Mouse (Mus musculus): Measurements from ENCODE around the gene Ehd4. TPM values are rescaled to one million over a fixed set of nuclear protein-coding genes. Genes with fewer than 3 reads are reported as not detected.
A peak's percentile ranks its signal among the peaks of the same experiment; 100 is the strongest.

The Ehd4 gene
- polyA plus RNA-seq, 1 experiment from 2014 or later: 60.8 TPM

- ATAC-seq (ENCODE audit: low read depth) (no peak), DNase-seq (ENCODE audit: low spot score) (no peak)
- WGBS: 88% methylated on average over 17 of the region's 17 CpGs
- Histone ChIP-seq H3K27ac (replicated peaks; ENCODE audit: low read depth, low read length) (no peak overlapping the region), H3K9ac (ENCODE audit: low read depth, low read length) (no peak overlapping the region), H3K9me3 (ENCODE audit: control insufficient read depth, low read length) (no peaks in the 10 kb centered on the region), H3K4me3 (ENCODE audit: low read depth, low read length) (no peak overlapping the region), H3K4me1 (ENCODE audit: control insufficient read depth, insufficient read depth, low read length) (no peaks in the 10 kb centered on the region), H3K4me2 (ENCODE audit: low read depth, low read length) (no peak overlapping the region), H3K36me3 (ENCODE audit: control insufficient read depth, insufficient read depth, low read length) (no peaks in the 10 kb centered on the region), H3K27me3 (replicated peaks; ENCODE audit: control insufficient read depth, insufficient read depth, low read length) (no peaks in the 10 kb centered on the region)
Measured at GRCm38 (mm10) chr2:120090979-120091378, 63.4 kb downstream of the Ehd4 start.

- DNase-seq (ENCODE audit: low spot score) (no peak), ATAC-seq (ENCODE audit: low read depth) (no peak)
- H3K4me1 ChIP-seq (ENCODE audit: control insufficient read depth, insufficient read depth, low read length): no peaks in the 10 kb centered on the region
- H3K36me3 ChIP-seq (ENCODE audit: control insufficient read depth, insufficient read depth, low read length): no peaks in the 10 kb centered on the region
- H3K9me3 ChIP-seq (ENCODE audit: control insufficient read depth, low read length): no peaks in the 10 kb centered on the region
- no peak overlapping the region for H3K9ac ChIP-seq (ENCODE audit: low read depth, low read length)
- no peaks in the 10 kb centered on the region for H3K27me3 ChIP-seq (replicated peaks; ENCODE audit: control insufficient read depth, insufficient read depth, low read length)
- no peak overlapping the region for H3K27ac ChIP-seq (replicated peaks; ENCODE audit: low read depth, low read length)
- H3K4me3 ChIP-seq (ENCODE audit: low read depth, low read length): no peak overlapping the region
- WGBS: 79% methylated on average over 2 of the region's 2 CpGs
- no peak overlapping the region for H3K4me2 ChIP-seq (ENCODE audit: low read depth, low read length)
Measured at GRCm38 (mm10) chr2:120087897-120088296, 66.5 kb downstream of the Ehd4 start.

- Histone ChIP-seq H3K4me1 (ENCODE audit: control insufficient read depth, insufficient read depth, low read length) (no peaks in the 10 kb centered on the region), H3K27ac (replicated peaks; ENCODE audit: low read depth, low read length) (no peak overlapping the region), H3K4me2 (ENCODE audit: low read depth, low read length) (no peak overlapping the region), H3K9ac (ENCODE audit: low read depth, low read length) (no peak overlapping the region), H3K4me3 (ENCODE audit: low read depth, low read length) (no peak overlapping the region), H3K9me3 (ENCODE audit: control insufficient read depth, low read length) (no peaks in the 10 kb centered on the region), H3K36me3 (ENCODE audit: control insufficient read depth, insufficient read depth, low read length) (no peaks in the 10 kb centered on the region), H3K27me3 (replicated peaks; ENCODE audit: control insufficient read depth, insufficient read depth, low read length) (no peaks in the 10 kb centered on the region)
- ATAC-seq (ENCODE audit: low read depth) (no peak), DNase-seq (ENCODE audit: low spot score) (no peak)
- 87% methylated on average over 3 of the region's 3 CpGs for WGBS
Measured at GRCm38 (mm10) chr2:120087391-120087790, 67.0 kb downstream of the Ehd4 start.

- H3K9me3 ChIP-seq (ENCODE audit: control insufficient read depth, low read length): no peaks in the 10 kb centered on the region
- WGBS: 93% methylated on average over 3 of the region's 3 CpGs
- no peak for ATAC-seq (ENCODE audit: low read depth)
Measured at GRCm38 (mm10) chr2:120086038-120086437, 68.4 kb downstream of the Ehd4 start.

GRCm38 (mm10) chr2:120084593-120085361 lies 69.6 kb downstream of the Ehd4 start:
- Histone ChIP-seq H3K4me3 (ENCODE audit: low read depth, low read length) (no peak overlapping the region), H3K4me2 (ENCODE audit: low read depth, low read length) (no peak overlapping the region), H3K27me3 (replicated peaks; ENCODE audit: control insufficient read depth, insufficient read depth, low read length) (no peaks in the 10 kb centered on the region), H3K36me3 (ENCODE audit: control insufficient read depth, insufficient read depth, low read length) (no peaks in the 10 kb centered on the region), H3K4me1 (ENCODE audit: control insufficient read depth, insufficient read depth, low read length) (no peaks in the 10 kb centered on the region), H3K9ac (ENCODE audit: low read depth, low read length) (no peak overlapping the region), H3K27ac (replicated peaks; ENCODE audit: low read depth, low read length) (no peak overlapping the region), H3K9me3 (ENCODE audit: control insufficient read depth, low read length) (no peaks in the 10 kb centered on the region)
- DNase-seq (ENCODE audit: low spot score) (peak; percentile 31), ATAC-seq (ENCODE audit: low read depth) (peak; percentile 78)
- 65% methylated on average over 14 of the region's 14 CpGs for WGBS

More at GRCm38 (mm10) chr2:120086038-120086437, 68.4 kb downstream of the Ehd4 start:
- H3K36me3 ChIP-seq (ENCODE audit: control insufficient read depth, insufficient read depth, low read length): no peaks in the 10 kb centered on the region
- no peak overlapping the region for H3K4me2 ChIP-seq (ENCODE audit: low read depth, low read length)
- no peaks in the 10 kb centered on the region for H3K4me1 ChIP-seq (ENCODE audit: control insufficient read depth, insufficient read depth, low read length)
- DNase-seq (ENCODE audit: low spot score): no peak
- H3K27ac ChIP-seq (replicated peaks; ENCODE audit: low read depth, low read length): no peak overlapping the region
- H3K4me3 ChIP-seq (ENCODE audit: low read depth, low read length): no peak overlapping the region
- H3K9ac ChIP-seq (ENCODE audit: low read depth, low read length): no peak overlapping the region
- H3K27me3 ChIP-seq (replicated peaks; ENCODE audit: control insufficient read depth, insufficient read depth, low read length): no peaks in the 10 kb centered on the region

GRCm38 (mm10) chr2:120082416-120082815 lies 72.0 kb downstream of the Ehd4 start:
- WGBS: 77% methylated on average over 2 of the region's 2 CpGs

GRCm38 (mm10) chr2:120076076-120076705 lies 78.2 kb downstream of the Ehd4 start:
- H3K9me3 ChIP-seq (ENCODE audit: control insufficient read depth, low read length): no peaks in the 10 kb centered on the region
- H3K4me2 ChIP-seq (ENCODE audit: low read depth, low read length): peak overlapping the region; percentile 62
- H3K9ac ChIP-seq (ENCODE audit: low read depth, low read length): peak overlapping the region; percentile 28; the same call in 1 of the 2 replicates
- H3K4me3 ChIP-seq (ENCODE audit: low read depth, low read length): peak overlapping the region; percentile 38
- H3K27me3 ChIP-seq (replicated peaks; ENCODE audit: control insufficient read depth, insufficient read depth, low read length): peaks cover 20% of the 10 kb centered on the region
- ATAC-seq (ENCODE audit: low read depth) (peak; percentile 87), DNase-seq (ENCODE audit: low spot score) (peak; percentile 72)
- H3K27ac ChIP-seq (replicated peaks; ENCODE audit: low read depth, low read length): no peak overlapping the region
- peaks cover 5% of the 10 kb centered on the region; the same call in 1 of the 2 replicates for H3K4me1 ChIP-seq (ENCODE audit: control insufficient read depth, insufficient read depth, low read length)
- H3K36me3 ChIP-seq (ENCODE audit: control insufficient read depth, insufficient read depth, low read length): no peaks in the 10 kb centered on the region
- WGBS: 1% methylated on average over 36 of the region's 36 CpGs

More at GRCm38 (mm10) chr2:120082416-120082815, 72.0 kb downstream of the Ehd4 start:
- Histone ChIP-seq H3K9ac (ENCODE audit: low read depth, low read length) (no peak overlapping the region), H3K9me3 (ENCODE audit: control insufficient read depth, low read length) (no peaks in the 10 kb centered on the region), H3K27me3 (replicated peaks; ENCODE audit: control insufficient read depth, insufficient read depth, low read length) (peaks cover 1% of the 10 kb centered on the region), H3K36me3 (ENCODE audit: control insufficient read depth, insufficient read depth, low read length) (no peaks in the 10 kb centered on the region), H3K4me2 (ENCODE audit: low read depth, low read length) (no peak overlapping the region), H3K27ac (replicated peaks; ENCODE audit: low read depth, low read length) (no peak overlapping the region), H3K4me1 (ENCODE audit: control insufficient read depth, insufficient read depth, low read length) (no peaks in the 10 kb centered on the region), H3K4me3 (ENCODE audit: low read depth, low read length) (no peak overlapping the region)
- DNase-seq (ENCODE audit: low spot score) (no peak), ATAC-seq (ENCODE audit: low read depth) (no peak)

- Histone ChIP-seq H3K27ac (replicated peaks; ENCODE audit: low read depth, low read length) (no peak overlapping the region), H3K4me3 (ENCODE audit: low read depth, low read length) (no peak overlapping the region), H3K9me3 (ENCODE audit: control insufficient read depth, low read length) (no peaks in the 10 kb centered on the region), H3K9ac (ENCODE audit: low read depth, low read length) (no peak overlapping the region), H3K36me3 (ENCODE audit: control insufficient read depth, insufficient read depth, low read length) (no peaks in the 10 kb centered on the region), H3K4me2 (ENCODE audit: low read depth, low read length) (no peak overlapping the region), H3K4me1 (ENCODE audit: control insufficient read depth, insufficient read depth, low read length) (peaks cover 5% of the 10 kb centered on the region; the same call in 1 of the 2 replicates), H3K27me3 (replicated peaks; ENCODE audit: control insufficient read depth, insufficient read depth, low read length) (peaks cover 20% of the 10 kb centered on the region)
- DNase-seq (ENCODE audit: low spot score) (no peak), ATAC-seq (ENCODE audit: low read depth) (no peak)
- WGBS: 89% methylated on average over 4 of the region's 4 CpGs
Measured at GRCm38 (mm10) chr2:120074096-120074495, 80.3 kb downstream of the Ehd4 start.

All from embryonic facial prominence, embryonic 14.5 days (tissue).